Mouse (Mus musculus): ENCODE measurements around the gene Rgs7bp.

The Rgs7bp gene

DNA sequence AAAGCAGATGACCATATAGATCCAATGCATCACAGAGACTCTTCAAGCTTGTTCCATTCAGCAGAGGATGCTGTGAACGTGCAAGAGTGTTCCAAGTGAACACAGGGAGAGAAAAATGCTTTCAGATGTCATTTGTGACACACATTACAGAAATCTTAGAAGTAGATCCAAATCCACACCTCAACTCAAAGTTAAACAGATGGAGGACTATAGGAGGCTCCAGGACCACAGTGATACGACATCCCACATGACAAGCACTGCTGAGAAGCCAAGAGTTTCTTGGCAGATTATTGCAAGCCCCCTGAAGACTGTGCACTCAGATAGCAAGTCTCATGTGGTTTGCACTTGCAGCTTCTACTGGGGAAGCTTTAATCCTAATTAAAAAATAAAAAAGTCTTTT, 53.0 kb downstream of the Rgs7bp start:
- no peaks in the 10 kb centered on the region for H3K4me1 ChIP-seq (replicated peaks; ENCODE audit: low read depth, low read length)
- no peak overlapping the region for H3K4me3 ChIP-seq (replicated peaks; ENCODE audit: low read length)
- no peaks in the 10 kb centered on the region for H3K27me3 ChIP-seq (ENCODE audit: insufficient read depth, low read length)
- TF ChIP-seq POU5F1 (IDR thresholded peaks at IDR 0.05; ENCODE audit: borderline replicate concordance, low read length) = no peak
- H3K36me3 ChIP-seq (ENCODE audit: insufficient read depth, low read length) = 0 out of 2 replicates have a peak, but pooled peaks cover 3% of the 10 kb centered on the region
- peaks cover 35% of the 10 kb centered on the region for H3K9me3 ChIP-seq (ENCODE audit: low read length)

DNA sequence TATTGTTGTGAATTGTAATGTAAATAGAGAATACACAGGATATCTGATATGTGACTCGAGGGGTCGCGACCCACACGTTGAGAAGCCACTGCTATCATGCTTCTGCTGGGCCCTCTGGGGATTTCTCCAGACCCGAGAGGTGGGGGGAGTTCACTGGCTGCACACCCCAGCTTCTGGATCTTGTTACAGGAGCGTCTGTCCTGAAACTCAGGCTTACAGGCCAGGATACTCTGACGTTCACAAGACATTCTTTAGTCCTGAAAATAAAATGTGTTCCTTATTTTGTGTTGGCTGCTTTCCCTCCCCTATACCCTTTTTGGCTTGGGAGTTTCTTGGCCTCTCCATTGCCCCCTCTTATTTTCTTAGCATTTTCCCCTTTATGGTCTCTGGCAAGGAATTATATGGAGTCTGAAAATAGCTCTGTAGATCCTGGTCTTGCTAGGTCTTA, 65.9 kb downstream of the Rgs7bp start:
- Histone ChIP-seq H3K4me3 (replicated peaks; ENCODE audit: low read length) (no peak overlapping the region), H3K36me3 (ENCODE audit: insufficient read depth, low read length) (no peaks in the 10 kb centered on the region), H3K4me1 (replicated peaks; ENCODE audit: low read depth, low read length) (no peaks in the 10 kb centered on the region), H3K9me3 (ENCODE audit: low read length) (peaks cover 37% of the 10 kb centered on the region), H3K27me3 (ENCODE audit: insufficient read depth, low read length) (no peaks in the 10 kb centered on the region)
- TF ChIP-seq CTCF (conservative IDR thresholded peaks at IDR 0.05; ENCODE audit: low read length) = no peak
- TF ChIP-seq NANOG (IDR thresholded peaks at IDR 0.05; ENCODE audit: borderline replicate concordance, low read length) = no peak
- no peak for TF ChIP-seq POU5F1 (IDR thresholded peaks at IDR 0.05; ENCODE audit: borderline replicate concordance, low read length)

GRCm38 (mm10) chr13:104988009-104988540, 66.7 kb downstream of the Rgs7bp start:
- no peaks in the 10 kb centered on the region for H3K4me1 ChIP-seq (replicated peaks; ENCODE audit: low read depth, low read length)
- no peak for TF ChIP-seq CTCF (conservative IDR thresholded peaks at IDR 0.05; ENCODE audit: low read length)
- H3K9me3 ChIP-seq (ENCODE audit: low read length) = peaks cover 37% of the 10 kb centered on the region

DNA sequence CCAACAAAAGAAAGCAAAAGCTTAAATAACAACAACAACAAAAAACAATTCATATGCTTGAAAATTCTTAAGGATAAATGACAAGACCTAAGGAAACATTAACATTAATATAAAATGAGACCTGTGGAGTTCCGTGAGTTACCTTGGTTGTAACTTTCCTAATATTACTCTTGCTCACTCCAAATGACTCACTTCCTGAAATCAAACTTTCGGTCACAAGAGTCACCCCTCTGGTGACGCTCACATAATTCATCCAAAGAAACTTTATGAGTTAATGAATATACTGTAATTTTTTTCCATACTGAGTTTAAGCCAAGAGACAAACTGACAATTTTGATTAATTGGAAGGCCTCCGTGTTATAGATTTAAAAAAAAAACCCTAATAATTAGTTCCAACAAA, 69.0 kb downstream of the Rgs7bp start:
- H3K36me3 ChIP-seq (ENCODE audit: insufficient read depth, low read length) = no peaks in the 10 kb centered on the region
- no peaks in the 10 kb centered on the region for H3K27me3 ChIP-seq (ENCODE audit: insufficient read depth, low read length)
- no peak for TF ChIP-seq POU5F1 (IDR thresholded peaks at IDR 0.05; ENCODE audit: borderline replicate concordance, low read length)
- TF ChIP-seq CTCF (conservative IDR thresholded peaks at IDR 0.05; ENCODE audit: low read length) = no peak
- H3K9me3 ChIP-seq (ENCODE audit: low read length) = peaks cover 47% of the 10 kb centered on the region
- no peak overlapping the region for H3K4me3 ChIP-seq (replicated peaks; ENCODE audit: low read length)
- no peaks in the 10 kb centered on the region for H3K4me1 ChIP-seq (replicated peaks; ENCODE audit: low read depth, low read length)

More at GRCm38 (mm10) chr13:104988009-104988540, 66.7 kb downstream of the Rgs7bp start:
- H3K4me3 ChIP-seq (replicated peaks; ENCODE audit: low read length) = no peak overlapping the region
- H3K36me3 ChIP-seq (ENCODE audit: insufficient read depth, low read length) = no peaks in the 10 kb centered on the region
- H3K27me3 ChIP-seq (ENCODE audit: insufficient read depth, low read length) = no peaks in the 10 kb centered on the region

- no peak for TF ChIP-seq NANOG (IDR thresholded peaks at IDR 0.05; ENCODE audit: borderline replicate concordance, low read length)
- TF ChIP-seq CTCF (conservative IDR thresholded peaks at IDR 0.05; ENCODE audit: low read length) = no peak
- TF ChIP-seq POU5F1 (IDR thresholded peaks at IDR 0.05; ENCODE audit: borderline replicate concordance, low read length) = no peak
- H3K36me3 ChIP-seq (ENCODE audit: insufficient read depth, low read length) = no peaks in the 10 kb centered on the region
These were observed 70.7 kb downstream of the Rgs7bp start for GRCm38 (mm10) chr13:104983989-104984388.

GRCm38 (mm10) chr13:104982781-104983353, 71.9 kb downstream of the Rgs7bp start:
- Histone ChIP-seq H3K36me3 (ENCODE audit: insufficient read depth, low read length) (no peaks in the 10 kb centered on the region), H3K27me3 (ENCODE audit: insufficient read depth, low read length) (no peaks in the 10 kb centered on the region), H3K9me3 (ENCODE audit: low read length) (peaks cover 22% of the 10 kb centered on the region), H3K4me1 (replicated peaks; ENCODE audit: low read depth, low read length) (no peaks in the 10 kb centered on the region), H3K4me3 (replicated peaks; ENCODE audit: low read length) (no peak overlapping the region)
- TF ChIP-seq NANOG (IDR thresholded peaks at IDR 0.05; ENCODE audit: borderline replicate concordance, low read length) = no peak
- no peak for TF ChIP-seq CTCF (conservative IDR thresholded peaks at IDR 0.05; ENCODE audit: low read length)
- no peak for TF ChIP-seq POU5F1 (IDR thresholded peaks at IDR 0.05; ENCODE audit: borderline replicate concordance, low read length)

More at GRCm38 (mm10) chr13:104983989-104984388, 70.7 kb downstream of the Rgs7bp start:
- Histone ChIP-seq H3K4me1 (replicated peaks; ENCODE audit: low read depth, low read length) (no peaks in the 10 kb centered on the region), H3K27me3 (ENCODE audit: insufficient read depth, low read length) (no peaks in the 10 kb centered on the region), H3K4me3 (replicated peaks; ENCODE audit: low read length) (no peak overlapping the region), H3K9me3 (ENCODE audit: low read length) (peaks cover 33% of the 10 kb centered on the region)

- Histone ChIP-seq H3K9me3 (ENCODE audit: low read length) (peaks cover 14% of the 10 kb centered on the region; the same call in 1 of the 2 replicates), H3K4me3 (replicated peaks; ENCODE audit: low read length) (no peak overlapping the region), H3K4me1 (replicated peaks; ENCODE audit: low read depth, low read length) (no peaks in the 10 kb centered on the region), H3K27me3 (ENCODE audit: insufficient read depth, low read length) (no peaks in the 10 kb centered on the region), H3K36me3 (ENCODE audit: insufficient read depth, low read length) (no peaks in the 10 kb centered on the region)
- TF ChIP-seq CTCF (conservative IDR thresholded peaks at IDR 0.05; ENCODE audit: low read length) = no peak
- TF ChIP-seq NANOG (IDR thresholded peaks at IDR 0.05; ENCODE audit: borderline replicate concordance, low read length) = no peak
- TF ChIP-seq POU5F1 (IDR thresholded peaks at IDR 0.05; ENCODE audit: borderline replicate concordance, low read length) = no peak
These were observed 76.6 kb downstream of the Rgs7bp start for GRCm38 (mm10) chr13:104978176-104978575.

DNA sequence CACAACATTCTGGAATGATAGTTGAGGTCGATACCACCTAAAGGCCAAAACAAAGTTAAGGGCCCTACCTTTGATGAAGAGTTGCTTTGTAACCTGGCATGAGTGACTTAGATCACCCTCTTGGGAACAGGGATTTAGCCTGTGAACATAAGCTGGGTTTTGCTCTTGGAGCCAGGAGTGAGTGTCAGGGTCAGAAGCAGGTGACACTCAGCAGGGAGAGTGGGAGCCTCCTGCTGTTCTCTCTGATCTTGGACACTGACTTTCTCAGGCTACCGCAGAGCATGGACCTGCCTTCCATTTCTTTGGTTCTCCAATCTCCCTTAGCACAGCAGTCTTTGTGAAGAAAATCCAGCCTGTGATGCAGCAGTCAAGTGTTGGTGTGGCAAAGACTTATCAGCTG, 87.2 kb downstream of the Rgs7bp start:
- H3K4me1 ChIP-seq (replicated peaks; ENCODE audit: low read depth, low read length) = no peaks in the 10 kb centered on the region
- no peaks in the 10 kb centered on the region for H3K9me3 ChIP-seq (ENCODE audit: low read length)
- H3K36me3 ChIP-seq (ENCODE audit: insufficient read depth, low read length) = no peaks in the 10 kb centered on the region
- H3K27me3 ChIP-seq (ENCODE audit: insufficient read depth, low read length) = peaks cover 5% of the 10 kb centered on the region; the same call in 1 of the 2 replicates
- TF ChIP-seq POU5F1 (IDR thresholded peaks at IDR 0.05; ENCODE audit: borderline replicate concordance, low read length) (no peak), CTCF (conservative IDR thresholded peaks at IDR 0.05; ENCODE audit: low read length) (no peak), NANOG (IDR thresholded peaks at IDR 0.05; ENCODE audit: borderline replicate concordance, low read length) (no peak)
- H3K4me3 ChIP-seq (replicated peaks; ENCODE audit: low read length) = no peak overlapping the region

GRCm38 (mm10) chr13:104963716-104964115, 91.0 kb downstream of the Rgs7bp start:
- TF ChIP-seq NANOG (IDR thresholded peaks at IDR 0.05; ENCODE audit: borderline replicate concordance, low read length) (no peak), POU5F1 (IDR thresholded peaks at IDR 0.05; ENCODE audit: borderline replicate concordance, low read length) (no peak), CTCF (conservative IDR thresholded peaks at IDR 0.05; ENCODE audit: low read length) (no peak)
- H3K36me3 ChIP-seq (ENCODE audit: insufficient read depth, low read length) = no peaks in the 10 kb centered on the region

More at GRCm38 (mm10) chr13:104963716-104964115, 91.0 kb downstream of the Rgs7bp start:
- no peak overlapping the region for H3K4me3 ChIP-seq (replicated peaks; ENCODE audit: low read length)
- peaks cover 5% of the 10 kb centered on the region; the same call in 1 of the 2 replicates for H3K27me3 ChIP-seq (ENCODE audit: insufficient read depth, low read length)
- H3K4me1 ChIP-seq (replicated peaks; ENCODE audit: low read depth, low read length) = no peaks in the 10 kb centered on the region
- H3K9me3 ChIP-seq (ENCODE audit: low read length) = no peaks in the 10 kb centered on the region
